Mouse (Mus musculus) layer of hippocampus, adult 2 months (tissue): ENCODE results near the gene Tnip1. TPM values are rescaled to one million over a fixed set of nuclear protein-coding genes. Genes with fewer than 3 reads are reported as not detected.
A peak's percentile ranks its signal among the peaks of the same experiment; 100 is the strongest.

Source experiments
- DNase-seq, 2 experiments: peaks; one replicate each; pipeline ENCODE4 v3.0.0; 2022; ENCODE audit warnings: low spot score in 2 of 2
- H3K27ac ChIP-seq: fragments of 200-600 bp; 2 replicates; pipeline ENCODE4 v1.8.1; 2022
- H3K4me3 ChIP-seq: fragments of 200-600 bp; 2 replicates; pipeline ENCODE4 v1.8.1; 2022; ENCODE audit warnings: mild to moderate bottlenecking
- CTCF ChIP-seq: fragments of 200-600 bp; conservative IDR thresholded peaks from 2 replicates; pipeline ENCODE4 v1.8.1; 2022; ENCODE audit warnings: antibody characterized with exemption, mild to moderate bottlenecking, moderate library complexity
- total RNA-seq, 2 experiments: library from RNA; stranded (reverse); gene quantifications; 2 replicates each; pipeline ENCODE4 v1.2.3; 2021

The Tnip1 gene
- total RNA-seq, 2 experiments from 2014 or later: 33.0 to 33.1 TPM

- TF ChIP-seq CTCF: peak; percentile 62
- H3K27ac ChIP-seq: no peak overlapping the region
Observed at GRCm38 (mm10) chr11:54982520-54982919, 19.8 kb upstream of the Tnip1 start.

GRCm38 (mm10) chr11:54981630-54982029 lies 18.9 kb upstream of the Tnip1 start:
- TF ChIP-seq CTCF: no peak
- H3K4me3 ChIP-seq: no peak overlapping the region
- H3K27ac ChIP-seq: no peak overlapping the region
- DNase-seq: no peak

More at GRCm38 (mm10) chr11:54982520-54982919, 19.8 kb upstream of the Tnip1 start:
- no peak for DNase-seq
- no peak overlapping the region for H3K4me3 ChIP-seq

GRCm38 (mm10) chr11:54977385-54977937 lies 14.7 kb upstream of the Tnip1 start:
- no peak for TF ChIP-seq CTCF
- Histone ChIP-seq H3K4me3 (no peak overlapping the region), H3K27ac (no peak overlapping the region)
- DNase-seq: no peak

- no peak for TF ChIP-seq CTCF
- H3K27ac ChIP-seq: no peak overlapping the region
- DNase-seq: no peak
- H3K4me3 ChIP-seq: no peak overlapping the region
Observed at GRCm38 (mm10) chr11:54976351-54976750, 13.6 kb upstream of the Tnip1 start.

GRCm38 (mm10) chr11:54975756-54976155 lies 13.0 kb upstream of the Tnip1 start:
- DNase-seq: no peak
- Histone ChIP-seq H3K27ac (no peak overlapping the region), H3K4me3 (no peak overlapping the region)
- no peak for TF ChIP-seq CTCF

- no peak for TF ChIP-seq CTCF
- Histone ChIP-seq H3K4me3 (no peak overlapping the region), H3K27ac (no peak overlapping the region)
- no peak for DNase-seq
Observed at GRCm38 (mm10) chr11:54975340-54975739, 12.6 kb upstream of the Tnip1 start.

- Histone ChIP-seq H3K4me3 (no peak overlapping the region), H3K27ac (no peak overlapping the region)
- TF ChIP-seq CTCF: no peak
- no peak for DNase-seq
Observed at GRCm38 (mm10) chr11:54974639-54975038, 11.9 kb upstream of the Tnip1 start.

- no peak overlapping the region for H3K27ac ChIP-seq
- peak in 1 of 2 experiments; percentile 10 for DNase-seq
Observed at GRCm38 (mm10) chr11:54973481-54974212, 10.9 kb upstream of the Tnip1 start.

GRCm38 (mm10) chr11:54972789-54973188 lies 10.1 kb upstream of the Tnip1 start:
- DNase-seq: no peak
- no peak for TF ChIP-seq CTCF
- H3K27ac ChIP-seq: no peak overlapping the region
- no peak overlapping the region for H3K4me3 ChIP-seq

More at GRCm38 (mm10) chr11:54973481-54974212, 10.9 kb upstream of the Tnip1 start:
- H3K4me3 ChIP-seq: no peak overlapping the region
- no peak for TF ChIP-seq CTCF

- no peak for TF ChIP-seq CTCF
- DNase-seq: no peak
- no peak overlapping the region for H3K4me3 ChIP-seq
- no peak overlapping the region for H3K27ac ChIP-seq
Observed at GRCm38 (mm10) chr11:54972049-54972723, 9.5 kb upstream of the Tnip1 start.

- DNase-seq: no peak
- Histone ChIP-seq H3K27ac (no peak overlapping the region), H3K4me3 (no peak overlapping the region)
- no peak for TF ChIP-seq CTCF
Observed at GRCm38 (mm10) chr11:54971365-54972048, 8.8 kb upstream of the Tnip1 start.

GRCm38 (mm10) chr11:54965234-54965633 lies 2.5 kb upstream of the Tnip1 start:
- Histone ChIP-seq H3K27ac (no peak overlapping the region), H3K4me3 (no peak overlapping the region)
- TF ChIP-seq CTCF: no peak
- DNase-seq: no peak

GRCm38 (mm10) chr11:54961921-54962320 lies 796 bp downstream of the Tnip1 start:
- no peak overlapping the region for H3K4me3 ChIP-seq
- no peak for TF ChIP-seq CTCF
- DNase-seq: no peak
- H3K27ac ChIP-seq: no peak overlapping the region
